Mouse (Mus musculus) hindbrain, embryonic 14.5 days (tissue): ENCODE data around the gene Tmem91. TPM values are rescaled to one million over a fixed set of nuclear protein-coding genes. Genes with fewer than 3 reads are reported as not detected.
"Not testable (repeated sequence)": the region's sequence is repeated elsewhere in the genome, so short reads cannot be mapped to it uniquely, and the experiment has no call there.

ENCODE experiments used
- ATAC-seq: fragments of 200-750 bp; cut with Nextera tagmentation; 2 replicates; pipeline ENCODE4 v1.8.0; 2017; ENCODE audit warnings: moderate number of reproducible peaks, mild to moderate bottlenecking, moderate TSS enrichment, moderate library complexity; ENCODE audit not compliant: low FRiP score
- DNase-seq: peaks from one replicate; pipeline ENCODE4 v3.0.0-alpha.2; 2015; ENCODE audit warnings: low spot score
- H3K27ac ChIP-seq: fragments of 300-500 bp; sonication (generic); 2 replicates; pipeline ENCODE4 v1.5.1; 2014; ENCODE audit warnings: mild to moderate bottlenecking, moderate library complexity
- H3K27me3 ChIP-seq: fragments of 300-500 bp; sonication (generic); 2 replicates; pipeline ENCODE4 v1.6.1; 2014; ENCODE audit warnings: mild to moderate bottlenecking, low read length, mixed read lengths; ENCODE audit not compliant: control insufficient read depth, insufficient read depth
- H3K36me3 ChIP-seq: fragments of 300-500 bp; sonication (generic); replicated peaks from 2 replicates; pipeline ENCODE4 v1.6.1; 2014; ENCODE audit not compliant: control insufficient read depth, insufficient read depth
- H3K4me1 ChIP-seq: fragments of 300-500 bp; sonication (generic); replicated peaks from 2 replicates; pipeline ENCODE4 v1.6.1; 2014; ENCODE audit warnings: antibody characterized with exemption, low read length, mixed read lengths; ENCODE audit not compliant: control insufficient read depth, insufficient read depth
- H3K4me2 ChIP-seq: fragments of 300-500 bp; sonication (generic); replicated peaks from 2 replicates; pipeline ENCODE4 v1.6.1; 2014; ENCODE audit warnings: mild to moderate bottlenecking, moderate library complexity
- H3K4me3 ChIP-seq: fragments of 300-500 bp; sonication (generic); replicated peaks from 2 replicates; pipeline ENCODE4 v1.5.1; 2014; ENCODE audit warnings: mild to moderate bottlenecking, low read length
- H3K9ac ChIP-seq: fragments of 300-500 bp; sonication (generic); 2 replicates; pipeline ENCODE4 v1.6.1; 2014
- H3K9me3 ChIP-seq: fragments of 300-500 bp; sonication (generic); 2 replicates; pipeline ENCODE4 v1.6.1; 2016; ENCODE audit warnings: low read length; ENCODE audit not compliant: control insufficient read depth
- WGBS: fragments of 180-500 bp; shearing (Covaris S2); extraction: QIAGEN DNeasy Blood & Tissue Kit; methylation state at CpG from one replicate; pipeline ENCODE4 v1.1.7; 2014; 5-methylcytosine and 5-hydroxymethylcytosine counted together
- polyA plus RNA-seq: library from polyadenylated mRNA; unstranded; fragments of >200 nt; fragmentation: Nextera tagmentation; extraction: Ambion mirVana; gene quantifications from 2 replicates; pipeline ENCODE4 v1.2.1, GENCODE M21; 2014

Gene Tmem91
- 54.1 and 64.8 TPM in 2 replicates for polyA plus RNA-seq

DNA sequence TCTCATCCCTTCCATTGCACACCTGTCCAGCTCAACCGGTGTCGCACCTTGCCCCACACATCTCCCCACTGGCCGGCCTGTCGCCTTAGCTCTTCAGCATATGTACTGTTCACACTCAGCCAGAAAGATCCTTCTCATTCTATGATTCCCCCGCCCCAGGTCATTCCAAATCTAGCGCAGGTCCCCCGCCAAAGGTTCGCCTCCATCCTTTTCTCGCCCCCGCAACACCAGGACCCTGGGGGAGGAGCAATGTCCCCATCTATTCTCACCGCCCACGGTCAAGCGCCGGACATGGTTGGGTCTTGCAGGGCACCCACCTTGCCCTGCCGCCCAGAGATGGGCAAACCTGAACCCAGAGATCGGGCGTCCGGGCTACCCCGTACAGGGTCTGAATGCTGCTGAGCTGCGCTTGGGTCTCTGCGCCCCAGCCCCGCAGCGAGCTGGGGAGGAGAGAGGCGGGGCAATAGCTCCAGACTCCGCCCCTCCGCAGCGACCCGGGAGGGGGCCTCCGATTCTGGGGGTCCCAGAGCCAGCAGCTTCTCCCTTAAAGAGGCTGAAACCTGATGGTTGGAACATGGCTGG, at the start of gene Tmem91:
Tmem91 (minus strand) TSS at position 448 of the 582 bp plus-strand sequence.
- DNase-seq (peak; percentile 34), ATAC-seq (peak; percentile 55)
- Histone ChIP-seq H3K9ac (peak within 1 kb of the TSS; percentile 59), H3K9me3 (no peaks in the 10 kb centered on the region), H3K4me1 (peaks cover 7% of the 10 kb centered on the region; the same call in 1 of the 2 replicates), H3K27ac (no peak within 1 kb of the TSS), H3K4me2 (peak within 1 kb of the TSS; percentile 65), H3K4me3 (peak within 1 kb of the TSS; percentile 41), H3K27me3 (peaks cover 36% of the 10 kb centered on the region), H3K36me3 (0 out of 2 replicates have a peak, but pooled peaks cover 3% of the 10 kb centered on the region)
- 3% methylated on average over 29 of the region's 29 CpGs for WGBS

- H3K9ac ChIP-seq, DNase-seq, H3K9me3 ChIP-seq, H3K27ac ChIP-seq, H3K4me2 ChIP-seq, H3K4me3 ChIP-seq, ATAC-seq, H3K27me3 ChIP-seq: not testable (repeated sequence)
- Histone ChIP-seq H3K4me1 (peaks cover 17% of the 10 kb centered on the region), H3K36me3 (peaks cover 71% of the 10 kb centered on the region)
Measured at GRCm38 (mm10) chr7:25721776-25722175, 46.8 kb upstream of the Tmem91 start.

- Histone ChIP-seq H3K9ac (no peak overlapping the region), H3K4me2 (no peak overlapping the region), H3K4me3 (no peak overlapping the region), H3K27ac (no peak overlapping the region), H3K27me3 (no peaks in the 10 kb centered on the region), H3K9me3 (no peaks in the 10 kb centered on the region), H3K36me3 (peaks cover 69% of the 10 kb centered on the region), H3K4me1 (peaks cover 17% of the 10 kb centered on the region)
- no peak for ATAC-seq
- no peak for DNase-seq
- 95% methylated on average over 5 of the region's 5 CpGs for WGBS
Measured at GRCm38 (mm10) chr7:25720760-25721159, 45.8 kb upstream of the Tmem91 start.

DNA sequence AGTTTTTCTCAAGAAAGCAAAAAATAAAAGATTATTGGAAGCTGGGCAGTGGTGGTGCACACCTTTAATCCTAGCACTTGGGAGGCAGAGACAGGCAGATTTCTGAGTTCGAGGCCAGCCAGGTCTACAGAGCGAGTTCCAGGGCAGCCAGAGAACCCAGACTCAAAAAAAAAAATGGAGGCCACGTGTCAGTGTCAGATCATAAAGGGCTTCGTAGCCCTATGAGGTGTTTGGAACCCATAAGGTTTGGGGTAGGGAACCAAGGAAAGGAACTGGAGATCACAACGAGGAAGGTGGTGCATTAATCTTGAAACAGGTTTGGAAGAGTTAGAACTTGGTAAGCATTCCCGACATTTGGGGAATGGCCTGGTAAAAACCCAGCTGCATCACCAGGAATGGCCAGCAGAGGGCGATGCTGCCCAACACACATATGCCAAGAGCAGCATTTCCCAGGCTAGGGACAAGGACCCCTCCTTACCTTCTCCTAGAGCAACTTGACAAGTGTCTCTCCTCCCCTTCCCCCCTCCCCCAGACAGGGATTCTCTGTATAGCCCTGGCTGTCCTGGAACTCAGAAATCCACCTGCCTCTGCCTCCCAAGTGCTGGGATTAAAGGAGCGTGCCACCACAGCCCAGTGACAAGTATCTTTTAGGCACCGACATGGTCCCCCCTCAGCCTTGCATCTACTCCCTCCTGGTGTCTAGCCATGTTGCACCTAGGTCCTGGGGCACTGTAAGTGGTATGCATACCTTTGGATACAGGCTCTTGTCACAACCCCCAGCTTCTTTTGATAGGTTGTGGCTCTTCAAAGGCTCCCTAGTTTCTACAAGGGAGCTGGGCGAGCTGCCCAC, 45.0 kb upstream of the Tmem91 start:
- Histone ChIP-seq H3K27ac (no peak overlapping the region), H3K27me3 (no peaks in the 10 kb centered on the region), H3K4me2 (peak overlapping the region; percentile 89; the same call in 1 of the 2 replicates), H3K9ac (0 out of 2 replicates have a peak overlapping the region, but pooled peaks have one; percentile 66), H3K9me3 (no peaks in the 10 kb centered on the region), H3K4me3 (no peak overlapping the region), H3K36me3 (peaks cover 69% of the 10 kb centered on the region), H3K4me1 (peaks cover 17% of the 10 kb centered on the region)
- DNase-seq (peak; percentile 83), ATAC-seq (peak; percentile 31)
- 61% methylated on average over 10 of the region's 10 CpGs for WGBS

DNA sequence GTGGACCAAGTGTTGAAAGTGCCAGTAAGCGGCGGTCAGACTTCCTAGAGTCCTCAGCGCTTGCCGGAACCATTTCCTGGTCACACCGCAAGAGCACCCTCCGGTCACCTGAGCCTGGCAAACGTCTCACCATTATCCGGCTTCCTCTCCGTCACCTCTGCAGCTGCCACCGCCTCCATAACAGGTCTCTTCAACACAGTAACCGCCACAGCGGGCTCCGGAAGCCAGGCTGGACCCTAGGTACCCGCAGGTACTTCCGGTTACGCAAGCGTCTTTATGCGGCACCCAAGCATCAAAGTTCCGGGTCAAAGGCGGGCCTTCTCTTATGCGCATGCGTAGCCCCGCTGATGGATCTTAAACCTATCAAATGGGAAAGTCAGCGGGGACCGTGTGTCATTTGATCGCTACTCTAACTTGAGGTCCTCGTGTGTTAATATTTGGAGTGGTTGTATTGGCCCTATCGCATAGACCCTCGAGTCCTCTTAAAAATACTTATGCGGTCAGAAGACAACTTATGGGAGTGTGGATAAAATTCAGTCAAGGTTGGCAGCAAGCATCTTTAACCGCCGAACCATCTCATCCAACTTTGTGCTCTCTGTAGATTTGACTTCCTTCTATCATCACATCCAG, 43.9 kb upstream of the Tmem91 start, which contains the start of gene Ccdc97:
Ccdc97 (minus strand) TSS at position 301 of the 630 bp plus-strand sequence.
- peak within 1 kb of the TSS; percentile 75 for H3K27ac ChIP-seq
- H3K4me1 ChIP-seq: peaks cover 17% of the 10 kb centered on the region
- peak within 1 kb of the TSS; percentile 74 for H3K4me3 ChIP-seq
- H3K27me3 ChIP-seq: no peaks in the 10 kb centered on the region
- peak; percentile 89 for ATAC-seq
- H3K9me3 ChIP-seq: no peaks in the 10 kb centered on the region
- H3K4me2 ChIP-seq: peak within 1 kb of the TSS; percentile 89
- WGBS: 5% methylated on average over 32 of the region's 32 CpGs
- peaks cover 69% of the 10 kb centered on the region for H3K36me3 ChIP-seq
- DNase-seq: peak; percentile 98
- peak within 1 kb of the TSS; percentile 66 for H3K9ac ChIP-seq

- H3K27me3 ChIP-seq: no peaks in the 10 kb centered on the region
- 92% methylated on average over 3 of the region's 3 CpGs for WGBS
- DNase-seq (no peak), ATAC-seq (no peak)
- H3K36me3 ChIP-seq: peaks cover 69% of the 10 kb centered on the region
- H3K4me1 ChIP-seq: peaks cover 17% of the 10 kb centered on the region
- H3K9me3 ChIP-seq: no peaks in the 10 kb centered on the region
- H3K4me2 ChIP-seq: peak overlapping the region; percentile 89
- no peak overlapping the region for H3K27ac ChIP-seq
- no peak overlapping the region for H3K9ac ChIP-seq
- H3K4me3 ChIP-seq: no peak overlapping the region
Measured at GRCm38 (mm10) chr7:25717478-25717877, 42.5 kb upstream of the Tmem91 start.

DNA sequence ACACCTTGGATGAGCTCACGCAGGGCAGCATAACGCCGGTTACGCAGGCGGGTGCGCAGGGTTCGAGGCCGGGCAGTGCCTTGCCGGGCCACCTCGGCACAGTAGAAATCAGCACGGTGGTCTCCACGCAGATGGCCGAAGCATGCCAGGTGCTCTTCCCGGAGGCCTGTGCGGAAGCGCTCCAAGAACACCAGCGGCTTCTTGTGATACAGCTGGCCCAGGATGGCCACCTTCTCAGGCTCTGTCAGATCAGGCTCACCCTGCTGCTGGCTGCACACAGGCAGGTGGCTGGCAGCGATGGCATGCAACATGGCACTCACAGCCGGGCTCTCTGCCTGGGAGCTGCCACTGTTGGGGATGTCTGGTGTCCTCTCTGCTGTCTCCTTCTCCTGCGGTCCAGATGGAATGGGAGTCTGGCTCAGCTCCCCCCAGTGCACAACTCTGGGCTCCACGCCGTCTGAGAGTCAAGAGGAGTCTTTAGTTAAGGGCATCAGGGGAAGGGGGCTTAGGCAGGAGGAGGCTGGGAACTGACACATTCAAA, 40.8 kb upstream of the Tmem91 start:
- peaks cover 53% of the 10 kb centered on the region for H3K36me3 ChIP-seq
- H3K4me2 ChIP-seq: no peak overlapping the region
- peaks cover 21% of the 10 kb centered on the region for H3K4me1 ChIP-seq
- DNase-seq (no peak), ATAC-seq (no peak)
- WGBS: 96% methylated on average over 22 of the region's 22 CpGs
- no peaks in the 10 kb centered on the region for H3K27me3 ChIP-seq
- no peak overlapping the region for H3K9ac ChIP-seq
- no peak overlapping the region for H3K4me3 ChIP-seq
- no peaks in the 10 kb centered on the region for H3K9me3 ChIP-seq
- no peak overlapping the region for H3K27ac ChIP-seq

- no peak overlapping the region for H3K27ac ChIP-seq
- peaks cover 46% of the 10 kb centered on the region for H3K36me3 ChIP-seq
- 96% methylated on average over 8 of the region's 8 CpGs for WGBS
- H3K9ac ChIP-seq: no peak overlapping the region
- H3K4me1 ChIP-seq: peaks cover 27% of the 10 kb centered on the region
- no peaks in the 10 kb centered on the region for H3K27me3 ChIP-seq
- no peak overlapping the region for H3K4me2 ChIP-seq
- no peak overlapping the region for H3K4me3 ChIP-seq
- H3K9me3 ChIP-seq: no peaks in the 10 kb centered on the region
- ATAC-seq (no peak), DNase-seq (no peak)
Measured at GRCm38 (mm10) chr7:25714581-25714980, 39.6 kb upstream of the Tmem91 start.

DNA sequence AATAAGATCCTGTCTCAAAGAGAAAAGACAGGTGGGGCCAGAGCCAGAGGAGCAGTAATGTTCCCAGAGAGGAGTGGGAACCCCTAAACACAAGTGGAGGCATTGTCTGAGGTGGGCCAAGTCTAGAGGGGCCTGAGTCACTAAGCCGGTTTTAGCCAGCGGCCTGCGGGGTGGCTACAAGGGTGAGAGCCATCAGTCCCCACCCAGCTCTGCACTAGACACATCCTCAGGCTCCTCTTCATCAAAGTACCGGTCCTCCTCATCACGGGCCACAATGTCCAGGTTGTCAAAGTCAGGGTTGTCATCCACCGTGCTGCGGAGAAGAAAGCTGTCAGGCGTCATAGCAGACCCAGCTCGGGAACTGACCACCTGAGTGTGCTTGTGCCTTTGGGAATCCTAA, 37.8 kb upstream of the Tmem91 start:
- Histone ChIP-seq H3K27me3 (no peaks in the 10 kb centered on the region), H3K36me3 (peaks cover 46% of the 10 kb centered on the region)

More for the DNA sequence above, 37.8 kb upstream of the Tmem91 start:
- no peak overlapping the region for H3K4me2 ChIP-seq
- H3K4me1 ChIP-seq: peaks cover 17% of the 10 kb centered on the region
- DNase-seq (no peak), ATAC-seq (no peak)
- no peak overlapping the region for H3K27ac ChIP-seq
- H3K4me3 ChIP-seq: no peak overlapping the region
- H3K9me3 ChIP-seq: no peaks in the 10 kb centered on the region
- H3K9ac ChIP-seq: no peak overlapping the region
- WGBS: 96% methylated on average over 9 of the region's 9 CpGs
